Mouse (Mus musculus) myocyte (in vitro differentiated cells): ENCODE results near the gene Miga2. TPM values are rescaled to one million over a fixed set of nuclear protein-coding genes. Genes with fewer than 3 reads are reported as not detected.

Experiments
- H3K27me3 ChIP-seq: one replicate; pipeline ENCODE4 v1.6.1; 2011; ENCODE audit not compliant: control insufficient read depth, insufficient read depth, insufficient read length
- H3K36me3 ChIP-seq: one replicate; pipeline ENCODE4 v1.6.1; 2011; ENCODE audit not compliant: control insufficient read depth, insufficient read depth
- H3K4me2 ChIP-seq: one replicate; pipeline ENCODE4 v1.6.1; 2011; ENCODE audit warnings: low read depth, control low read depth
- H3K4me3 ChIP-seq: one replicate; pipeline ENCODE4 v1.5.1; 2011; ENCODE audit warnings: mild to moderate bottlenecking, control low read depth, moderate library complexity
- H3K79me2 ChIP-seq: one replicate; pipeline ENCODE4 v1.6.1; 2011; ENCODE audit not compliant: control insufficient read depth, insufficient read depth
- H3ac ChIP-seq: one replicate; pipeline ENCODE4 v1.6.1; 2011; ENCODE audit not compliant: control insufficient read depth, insufficient read length
- CEBPB ChIP-seq: IDR thresholded peaks from 2 replicates; pipeline ENCODE4 v1.6.1; 2011; ENCODE audit warnings: mild to moderate bottlenecking, moderate library complexity; ENCODE audit not compliant: poor library complexity, insufficient read depth, severe bottlenecking
- E2F4 ChIP-seq: IDR thresholded peaks from one replicate; pipeline ENCODE4 v1.6.1; 2011; ENCODE audit warnings: mild to moderate bottlenecking, control low read depth, moderate library complexity; ENCODE audit not compliant: insufficient read depth
- MAX ChIP-seq: IDR thresholded peaks from one replicate; pipeline ENCODE4 v1.6.1; 2011; ENCODE audit warnings: low read depth, mild to moderate bottlenecking, control low read depth
- MYOD1 ChIP-seq, 3 experiments: IDR thresholded peaks; one replicate each; pipeline ENCODE4 v1.6.1; 2011; ENCODE audit warnings: control low read depth in 2 of 3, low read depth in 2 of 3, mild to moderate bottlenecking in 2 of 3, moderate library complexity in 1 of 3; ENCODE audit not compliant: insufficient read length in 2 of 3, control insufficient read depth in 1 of 3
- MYOG ChIP-seq, 3 experiments: IDR thresholded peaks; one replicate each; pipeline ENCODE4 v1.6.1; 2011; ENCODE audit warnings: control low read depth in 2 of 3, low read depth in 2 of 3, mild to moderate bottlenecking in 2 of 3; ENCODE audit not compliant: insufficient read length in 2 of 3, control insufficient read depth in 1 of 3, insufficient read depth in 1 of 3
- POLR2A ChIP-seq: IDR thresholded peaks from one replicate; pipeline ENCODE4 v1.6.1; 2011; ENCODE audit warnings: low read depth, mild to moderate bottlenecking, control low read depth, moderate library complexity; ENCODE audit not compliant: insufficient read length
- POLR2AphosphoS2 ChIP-seq: IDR thresholded peaks from one replicate; pipeline ENCODE4 v1.6.1; 2011; ENCODE audit warnings: low read depth, control low read depth; ENCODE audit not compliant: insufficient read length
- REST ChIP-seq: IDR thresholded peaks from one replicate; pipeline ENCODE4 v1.6.1; 2011; ENCODE audit warnings: mild to moderate bottlenecking, control low read depth, moderate library complexity; ENCODE audit not compliant: insufficient read depth, insufficient read length
- SRF ChIP-seq: IDR thresholded peaks from one replicate; pipeline ENCODE4 v1.6.1; 2011; ENCODE audit warnings: low read depth; ENCODE audit not compliant: control insufficient read depth, insufficient read length
- TCF12 ChIP-seq: IDR thresholded peaks from one replicate; pipeline ENCODE4 v1.6.1; 2011; ENCODE audit warnings: mild to moderate bottlenecking, control low read depth; ENCODE audit not compliant: poor library complexity, insufficient read depth, severe bottlenecking
- TCF3 ChIP-seq: IDR thresholded peaks from one replicate; pipeline ENCODE4 v1.6.1; 2011; ENCODE audit warnings: low read depth, control low read depth; ENCODE audit not compliant: insufficient read length
- USF1 ChIP-seq: IDR thresholded peaks from one replicate; pipeline ENCODE4 v1.6.1; 2011; ENCODE audit warnings: low read depth, mild to moderate bottlenecking, control low read depth, moderate library complexity
- polyA plus RNA-seq: library from polyadenylated mRNA; unstranded; fragments of >200 nt; fragmentation: generic; extraction: Trizol; gene quantifications from one replicate; pipeline ENCODE4 v1.2.1, GENCODE M21; 2012; ENCODE audit warnings: missing spikeins

The Miga2 gene
- polyA plus RNA-seq, 1 experiment: 13.6 TPM

- no peaks in the 10 kb centered on the region for H3K27me3 ChIP-seq
- TF ChIP-seq MYOG (IDR thresholded peaks at IDR 0.05; ENCODE audit: control insufficient read depth in 1 of 3, insufficient read depth in 1 of 3, insufficient read length in 2 of 3, low read depth in 2 of 3) (no peak), MYOD1 (IDR thresholded peaks at IDR 0.05; ENCODE audit: control insufficient read depth in 1 of 3, insufficient read length in 2 of 3, low read depth in 2 of 3) (no peak), REST (no peak), POLR2A (no peak), POLR2AphosphoS2 (no peak), TCF3 (no peak), TCF12 (no peak), MAX (no peak), USF1 (no peak), CEBPB (no peak), E2F4 (no peak), SRF (no peak)
- H3K36me3 ChIP-seq: peaks cover 7% of the 10 kb centered on the region
- H3ac ChIP-seq: no peak overlapping the region
- no peak overlapping the region for H3K4me3 ChIP-seq
- H3K79me2 ChIP-seq: peaks cover 20% of the 10 kb centered on the region
- H3K4me2 ChIP-seq: no peak overlapping the region
Observed at GRCm38 (mm10) chr2:30413038-30413973, 49.3 kb downstream of the Miga2 start.

- TF ChIP-seq CEBPB (no peak), TCF3 (no peak), E2F4 (no peak), MAX (no peak), POLR2AphosphoS2 (no peak), TCF12 (no peak), SRF (no peak), MYOD1 (IDR thresholded peaks at IDR 0.05; ENCODE audit: control insufficient read depth in 1 of 3, insufficient read length in 2 of 3, low read depth in 2 of 3) (no peak), POLR2A (no peak)
- Histone ChIP-seq H3K4me3 (peak overlapping the region; percentile 98), H3K4me2 (peak overlapping the region; percentile 98)
Observed at GRCm38 (mm10) chr2:30414101-30414500, 50.1 kb downstream of the Miga2 start.

GRCm38 (mm10) chr2:30414681-30415080 is 50.6 kb downstream of the Miga2 start:
- H3K4me2 ChIP-seq: peak overlapping the region; percentile 98
- peak overlapping the region; percentile 98 for H3K4me3 ChIP-seq
- H3K36me3 ChIP-seq: peaks cover 7% of the 10 kb centered on the region
- H3ac ChIP-seq: peak overlapping the region; percentile 69
- H3K79me2 ChIP-seq: peaks cover 32% of the 10 kb centered on the region
- TF ChIP-seq SRF (no peak), MYOD1 (IDR thresholded peaks at IDR 0.05; ENCODE audit: control insufficient read depth in 1 of 3, insufficient read length in 2 of 3, low read depth in 2 of 3) (no peak), POLR2A (no peak), MAX (no peak), POLR2AphosphoS2 (no peak), CEBPB (no peak), TCF3 (no peak), E2F4 (no peak), USF1 (no peak), MYOG (IDR thresholded peaks at IDR 0.05; ENCODE audit: control insufficient read depth in 1 of 3, insufficient read depth in 1 of 3, insufficient read length in 2 of 3, low read depth in 2 of 3) (no peak), REST (no peak), TCF12 (no peak)
- no peaks in the 10 kb centered on the region for H3K27me3 ChIP-seq

More at GRCm38 (mm10) chr2:30414101-30414500, 50.1 kb downstream of the Miga2 start:
- H3K79me2 ChIP-seq: peaks cover 28% of the 10 kb centered on the region
- no peaks in the 10 kb centered on the region for H3K27me3 ChIP-seq
- H3K36me3 ChIP-seq: peaks cover 7% of the 10 kb centered on the region
- no peak overlapping the region for H3ac ChIP-seq

- peaks cover 38% of the 10 kb centered on the region for H3K79me2 ChIP-seq
- peak within 1 kb of the TSS; percentile 98 for H3K4me2 ChIP-seq
- H3K4me3 ChIP-seq: peak within 1 kb of the TSS; percentile 98
- no peak for TF ChIP-seq MAX
- TF ChIP-seq SRF: peak; percentile 23
- no peak for TF ChIP-seq CEBPB
- no peak for TF ChIP-seq REST
- peak in 2 of 3 experiments; percentile 75 to 79 for TF ChIP-seq MYOD1 (IDR thresholded peaks at IDR 0.05; ENCODE audit: control insufficient read depth in 1 of 3, insufficient read length in 2 of 3, low read depth in 2 of 3)
- TF ChIP-seq POLR2A: peak; percentile 86
- peak; percentile 42 to 92 (median 86) for TF ChIP-seq MYOG (IDR thresholded peaks at IDR 0.05; ENCODE audit: control insufficient read depth in 1 of 3, insufficient read depth in 1 of 3, insufficient read length in 2 of 3, low read depth in 2 of 3)
- TF ChIP-seq TCF3: no peak
- TF ChIP-seq TCF12: no peak
- peak; percentile 96 for TF ChIP-seq POLR2AphosphoS2
- TF ChIP-seq USF1: peak; percentile 79
- no peak for TF ChIP-seq E2F4
- H3K36me3 ChIP-seq: peaks cover 7% of the 10 kb centered on the region
- peak within 1 kb of the TSS; percentile 69 for H3ac ChIP-seq
- no peaks in the 10 kb centered on the region for H3K27me3 ChIP-seq
Observed at GRCm38 (mm10) chr2:30415157-30415935, 51.3 kb downstream of the Miga2 start, which contains the start of gene Crat. Gene Crat (minus strand): TSS chr2:30415813.
